Mouse (Mus musculus) ES-E14 (cell line): ENCODE measurements around the gene Mrtfa. TPM values are rescaled to one million over a fixed set of nuclear protein-coding genes. Genes with fewer than 3 reads are reported as not detected.

Experiments
- DNase-seq: peaks from one replicate; pipeline ENCODE4 v3.0.0-alpha.2; 2013; ENCODE audit warnings: low read depth, low spot score
- H3K27ac ChIP-seq: 2 replicates; pipeline ENCODE4 v1.5.1; 2012; ENCODE audit warnings: low read depth, mild to moderate bottlenecking, low read length, moderate library complexity, mixed read lengths; ENCODE audit not compliant: poor library complexity, insufficient read depth, severe bottlenecking
- H3K36me3 ChIP-seq: 2 replicates; pipeline ENCODE4 v1.6.1; 2012; ENCODE audit warnings: mild to moderate bottlenecking, low read length, moderate library complexity, mixed read lengths; ENCODE audit not compliant: control insufficient read depth, poor library complexity, insufficient read depth, severe bottlenecking
- H3K4me1 ChIP-seq, 2 experiments: fragments of 150-350 bp in 1 of 2; sonication (generic) in 1 of 2; 2 replicates each; pipeline ENCODE4 v1.6.1; 2012; ENCODE audit warnings: low read length in 2 of 2, mild to moderate bottlenecking in 1 of 2, mixed read lengths in 1 of 2; ENCODE audit not compliant: control insufficient read depth in 2 of 2, insufficient read depth in 2 of 2, poor library complexity in 1 of 2
- H3K4me3 ChIP-seq, 2 experiments: fragments of 150-350 bp in 1 of 2; sonication (generic) in 1 of 2; 2 replicates each; pipeline ENCODE4 v1.5.1; 2012; ENCODE audit warnings: low read length in 2 of 2, low read depth in 1 of 2, mild to moderate bottlenecking in 1 of 2, mixed read lengths in 1 of 2; ENCODE audit not compliant: insufficient read depth in 1 of 2, poor library complexity in 1 of 2, severe bottlenecking in 1 of 2
- H3K9ac ChIP-seq: 2 replicates; pipeline ENCODE4 v1.6.1; 2012; ENCODE audit warnings: low read depth, mild to moderate bottlenecking, low read length, mixed read lengths; ENCODE audit not compliant: poor library complexity, insufficient read depth, severe bottlenecking
- H3K9me3 ChIP-seq: fragments of 150-350 bp; sonication (generic); 2 replicates; pipeline ENCODE4 v1.6.1; 2012; ENCODE audit warnings: low read depth, mild to moderate bottlenecking, low read length; ENCODE audit not compliant: control insufficient read depth, insufficient read depth
- CHD2 ChIP-seq: IDR thresholded peaks from 2 replicates; pipeline ENCODE4 v1.6.1; 2014; ENCODE audit warnings: mild to moderate bottlenecking, low read depth, low read length, inconsistent platforms
- HCFC1 ChIP-seq: IDR thresholded peaks from 2 replicates; pipeline ENCODE4 v1.6.1; 2012; ENCODE audit warnings: low read length, inconsistent platforms, borderline replicate concordance; ENCODE audit not compliant: insufficient read depth
- MAFK ChIP-seq: IDR thresholded peaks from 2 replicates; pipeline ENCODE4 v1.6.1; 2014; ENCODE audit warnings: mild to moderate bottlenecking, low read depth, low read length, inconsistent platforms; ENCODE audit not compliant: insufficient read depth
- ZC3H11A ChIP-seq: IDR thresholded peaks from 2 replicates; pipeline ENCODE4 v1.6.1; 2012; ENCODE audit warnings: low read depth, mild to moderate bottlenecking, inconsistent platforms, low read length, borderline replicate concordance
- ZNF384 ChIP-seq: IDR thresholded peaks from 2 replicates; pipeline ENCODE4 v1.6.1; 2012; ENCODE audit warnings: low read depth, low read length, inconsistent platforms
- in situ Hi-C, 2 experiments: fragments of 600-800 bp; cut with MboI; formaldehyde crosslinking; loops; one replicate each; pipeline ENCODE4 v1.15.1; 2025; ENCODE audit warnings: low sequenced_read_pairs in 2 of 2, inconsistent platforms in 1 of 2; ENCODE audit not compliant: unreplicated experiment in 2 of 2
- total RNA-seq: library from RNA; depleted of rRNA; stranded (reverse); fragments of 300-350 nt; gene quantifications from 2 replicates; pipeline ENCODE4 v1.2.3, GENCODE M21; 2012

The Mrtfa gene
- total RNA-seq, 1 experiment, result 16.7 TPM

DNA sequence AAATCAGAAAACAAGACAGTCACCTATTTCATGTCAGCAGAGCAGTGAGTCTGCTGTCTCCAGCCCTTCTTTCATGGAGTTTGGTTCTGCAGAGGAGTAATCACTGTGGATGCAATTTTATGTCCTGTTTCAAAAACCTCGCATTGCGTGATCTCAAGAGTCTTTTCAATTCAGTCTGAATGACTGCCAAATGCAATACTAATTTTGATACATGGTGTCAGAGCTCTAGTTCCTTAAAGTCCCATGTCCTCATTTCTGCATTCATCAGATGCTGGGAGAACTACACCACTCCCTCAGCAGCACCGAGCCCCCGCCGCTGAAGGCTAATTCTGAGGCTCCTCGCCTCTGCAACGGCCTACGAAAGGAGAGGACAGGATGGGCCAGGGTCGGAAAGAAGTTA, 166.7 kb downstream of the Mrtfa start:
- H3K9ac ChIP-seq, result no peak overlapping the region

DNA sequence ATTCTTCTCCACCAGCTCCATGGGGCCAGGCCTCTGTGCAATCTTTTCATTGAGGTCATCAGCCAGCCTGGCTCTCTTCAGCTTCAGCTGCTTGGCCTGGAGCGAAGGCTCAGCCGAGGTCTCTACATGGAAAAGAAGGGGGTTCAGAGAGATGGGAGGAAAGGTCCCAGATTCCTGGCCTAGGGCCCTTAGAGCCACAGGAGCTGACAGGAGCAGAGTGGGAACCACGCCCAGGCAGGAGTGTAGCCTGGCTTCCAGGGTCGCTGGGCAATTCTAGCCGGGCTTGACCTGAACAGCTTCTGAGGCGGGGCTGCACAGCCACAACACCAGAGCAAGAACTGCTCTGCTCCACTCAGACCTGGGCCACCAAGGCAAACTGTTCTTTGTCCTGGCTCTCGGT, 168.1 kb downstream of the Mrtfa start:
- Histone ChIP-seq H3K36me3 (peaks cover 6% of the 10 kb centered on the region; the same call in 1 of the 2 replicates), H3K27ac (no peak overlapping the region)
- in situ Hi-C loops, result no loop called here

More for the DNA sequence above, 166.7 kb downstream of the Mrtfa start:
- peaks cover 4% of the 10 kb centered on the region; the same call in 1 of the 2 replicates for H3K36me3 ChIP-seq
- no peak for DNase-seq
- no peak for TF ChIP-seq CHD2
- TF ChIP-seq ZNF384, result no peak
- TF ChIP-seq MAFK, result no peak
- no peak for TF ChIP-seq HCFC1
- TF ChIP-seq ZC3H11A, result no peak
- no peak overlapping the region for H3K4me3 ChIP-seq
- in situ Hi-C loops, result no loop called here
- no peak overlapping the region for H3K27ac ChIP-seq
- H3K9me3 ChIP-seq, result no peaks in the 10 kb centered on the region
- peaks cover 4 to 8% of the 10 kb centered on the region in 2 experiments; a peak in 2 of 4 replicates for H3K4me1 ChIP-seq

DNA sequence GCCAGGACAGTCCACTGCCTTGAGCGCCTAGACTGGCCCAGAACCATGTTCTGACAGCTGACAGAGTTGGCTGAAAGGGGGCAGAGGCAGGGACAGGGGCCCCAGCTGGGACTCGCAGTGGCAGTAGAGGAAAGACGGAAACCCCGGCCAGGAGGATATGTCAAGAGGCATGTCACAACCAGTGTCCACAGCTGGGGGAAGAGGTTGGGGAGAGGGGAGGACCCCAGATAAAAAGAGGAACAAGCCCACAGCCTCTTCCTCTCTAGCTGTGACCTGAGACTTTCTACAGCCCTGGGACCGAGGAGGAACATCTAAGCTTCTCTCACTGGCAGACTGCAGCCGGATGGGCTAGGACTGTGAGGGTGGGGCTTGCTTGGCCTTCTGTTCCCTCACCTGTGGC, 169.2 kb downstream of the Mrtfa start:
- peaks cover 13% of the 10 kb centered on the region; the same call in 1 of the 2 replicates for H3K36me3 ChIP-seq
- in situ Hi-C loops, result no loop called here
- H3K4me1 ChIP-seq, result peaks cover 4% of the 10 kb centered on the region in 2 experiments; a peak in 2 of 4 replicates
- no peak for DNase-seq
- H3K27ac ChIP-seq, result no peak overlapping the region
- no peak overlapping the region for H3K4me3 ChIP-seq
- no peaks in the 10 kb centered on the region for H3K9me3 ChIP-seq
- TF ChIP-seq ZNF384 (no peak), MAFK (no peak)
- no peak overlapping the region for H3K9ac ChIP-seq

More for the DNA sequence above, 168.1 kb downstream of the Mrtfa start:
- Histone ChIP-seq H3K4me1 (peaks cover 4% of the 10 kb centered on the region in 2 experiments; a peak in 2 of 4 replicates), H3K9me3 (no peaks in the 10 kb centered on the region), H3K4me3 (no peak overlapping the region), H3K9ac (no peak overlapping the region)
- TF ChIP-seq CHD2 (no peak), MAFK (no peak), HCFC1 (no peak), ZNF384 (no peak), ZC3H11A (no peak)
- no peak for DNase-seq

GRCm38 (mm10) chr15:81017308-81017707, 173.2 kb downstream of the Mrtfa start:
- H3K9ac ChIP-seq, result no peak overlapping the region
- in situ Hi-C loops, result no loop called here
- peaks cover 33% of the 10 kb centered on the region for H3K36me3 ChIP-seq
- no peaks in the 10 kb centered on the region for H3K9me3 ChIP-seq
- no peaks in the 10 kb centered on the region for H3K4me1 ChIP-seq
- no peak for TF ChIP-seq ZNF384
- no peak for TF ChIP-seq ZC3H11A
- TF ChIP-seq CHD2, result no peak
- TF ChIP-seq MAFK, result no peak
- no peak for TF ChIP-seq HCFC1
- H3K27ac ChIP-seq, result no peak overlapping the region
- no peak for DNase-seq
- no peak overlapping the region for H3K4me3 ChIP-seq

- Histone ChIP-seq H3K4me1 (no peaks in the 10 kb centered on the region), H3K36me3 (peaks cover 30% of the 10 kb centered on the region), H3K27ac (no peak overlapping the region), H3K9ac (no peak overlapping the region), H3K9me3 (no peaks in the 10 kb centered on the region), H3K4me3 (no peak overlapping the region)
- no peak for DNase-seq
- TF ChIP-seq CHD2 (no peak), ZC3H11A (no peak), ZNF384 (no peak), MAFK (no peak), HCFC1 (no peak)
- in situ Hi-C loops, result no loop called here
Measured at GRCm38 (mm10) chr15:81016488-81016887, 174.1 kb downstream of the Mrtfa start.
